Mouse (Mus musculus) T-cell, adult 2 months (primary cell): ENCODE results near the gene Ctsh.
"Not testable (repeated sequence)": the region's sequence is repeated elsewhere in the genome, so short reads cannot be mapped to it uniquely, and the experiment has no call there.

Experiments used
- DNase-seq: peaks from one replicate; pipeline ENCODE4 v3.0.0; 2022; ENCODE audit warnings: low spot score

Ctsh gene

DNA sequence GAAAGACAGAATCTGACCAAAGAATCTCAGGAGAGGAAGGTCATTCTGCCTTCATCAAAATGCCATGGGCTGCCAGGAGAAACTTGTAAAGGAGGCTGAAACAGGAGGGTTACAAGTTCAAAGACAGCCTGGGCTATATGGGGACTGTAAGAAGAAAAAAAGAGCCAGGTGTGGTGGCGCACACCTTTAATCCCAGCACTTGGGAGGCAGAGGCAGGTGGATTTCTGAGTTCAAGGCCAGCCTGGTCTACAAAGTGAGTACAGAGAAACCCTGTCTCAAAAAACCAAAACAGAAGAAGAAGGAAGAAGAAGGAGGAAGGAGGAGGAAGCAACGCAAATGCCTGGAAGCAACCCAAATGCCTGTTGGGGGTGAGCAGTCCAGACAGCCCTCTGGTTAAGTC is at the start of gene Ctsh:
Ctsh (plus strand) TSS at position 301 of the 400 bp plus-strand sequence.
- DNase-seq, result no peak

DNA sequence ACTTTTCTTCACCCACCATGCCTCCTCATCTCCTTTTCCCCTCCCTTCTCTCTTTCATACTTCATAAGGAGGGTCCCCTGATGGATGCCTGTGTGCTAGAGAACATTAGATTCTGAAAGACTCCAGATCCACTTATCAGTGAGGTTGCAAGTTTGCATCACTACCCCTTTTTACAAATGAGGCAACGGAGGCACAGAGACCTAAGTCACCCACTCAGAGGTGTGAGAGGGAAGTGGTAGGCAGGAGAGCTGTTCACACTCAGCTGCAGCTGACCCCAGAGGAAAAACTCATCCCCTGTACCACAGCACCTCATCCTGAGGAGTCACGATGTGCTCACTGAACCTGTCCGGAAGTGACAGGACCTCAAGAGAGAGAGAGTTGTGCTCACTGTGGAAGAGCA is 47.5 kb upstream of the Ctsh start:
- DNase-seq, result no peak

DNA sequence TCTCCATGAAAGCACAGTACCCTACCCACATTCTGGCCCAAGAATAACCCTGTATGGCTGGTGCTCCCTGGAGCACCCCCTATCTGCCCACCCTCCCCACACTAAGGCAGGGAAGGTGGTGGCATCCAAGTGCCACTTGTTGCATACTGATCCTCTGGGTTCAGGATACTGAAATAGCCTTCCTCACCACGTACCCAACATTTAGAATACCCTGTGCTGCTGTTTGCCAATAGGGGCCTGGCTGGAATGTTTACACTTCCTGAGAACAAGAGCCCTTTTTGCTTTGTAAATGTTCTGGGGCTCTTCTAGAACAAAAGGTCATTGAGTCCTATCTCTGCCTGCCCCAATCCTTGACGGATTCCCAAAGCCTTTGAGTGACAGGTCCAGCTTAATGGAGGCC is 46.9 kb upstream of the Ctsh start:
- DNase-seq, result no peak

DNA sequence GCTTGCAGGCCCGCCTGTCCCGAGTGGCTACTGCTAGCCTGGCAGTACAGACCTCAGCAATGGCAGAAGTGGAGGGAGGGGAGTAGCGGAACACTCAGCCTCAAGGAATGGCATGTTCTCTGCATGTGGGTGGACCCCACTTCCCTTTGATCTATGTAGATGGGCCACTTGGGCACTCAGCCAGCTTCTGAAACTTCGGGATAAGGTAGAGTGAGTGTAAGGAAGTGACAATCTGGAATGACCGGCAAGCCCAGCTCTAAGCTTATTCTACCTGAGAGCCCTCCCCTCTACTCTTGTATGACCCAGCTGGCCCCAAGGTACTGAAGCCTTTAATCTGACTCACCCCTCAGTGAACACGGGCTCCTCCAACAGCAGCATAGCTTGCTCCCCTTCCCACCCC is 45.8 kb upstream of the Ctsh start:
- DNase-seq, result no peak

DNA sequence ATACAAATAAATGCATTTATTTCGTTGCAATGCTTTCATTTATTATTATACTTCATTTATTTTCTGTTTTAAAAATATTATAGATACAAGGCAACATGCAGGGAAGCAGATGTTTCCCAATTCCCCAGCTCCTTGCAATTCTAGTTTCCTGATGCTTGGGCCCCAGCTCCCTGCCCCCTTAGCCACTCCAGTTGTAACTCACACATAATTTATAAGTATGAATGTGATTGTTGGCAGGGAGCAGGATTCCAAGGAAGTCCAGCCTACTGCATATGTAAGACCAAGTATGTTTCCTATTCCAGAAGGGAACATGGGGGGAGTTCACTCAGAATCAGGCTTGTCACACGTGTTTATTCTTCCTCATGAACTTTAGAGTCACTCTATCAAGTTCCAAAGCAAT is 42.1 kb upstream of the Ctsh start:
- no peak for DNase-seq

DNA sequence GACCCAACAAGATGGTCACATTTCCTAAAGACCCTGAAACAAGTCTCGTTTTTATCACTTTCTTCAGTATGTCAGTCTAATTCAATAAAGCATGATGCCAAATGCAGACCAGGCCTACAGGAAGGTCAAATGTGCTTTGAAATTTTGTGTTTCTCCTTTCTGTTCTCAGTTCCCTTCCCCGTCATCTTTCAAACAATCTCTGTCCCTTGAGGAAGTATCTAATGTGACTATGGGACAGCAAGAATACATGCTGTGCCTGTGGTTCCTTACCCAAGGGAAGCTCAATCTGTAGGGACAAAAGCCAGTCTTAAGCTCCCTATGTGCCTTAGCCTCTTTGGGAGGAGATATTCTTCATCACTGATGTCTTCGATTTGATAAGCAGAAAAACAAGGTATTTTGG is 39.3 kb upstream of the Ctsh start:
- no peak for DNase-seq

DNA sequence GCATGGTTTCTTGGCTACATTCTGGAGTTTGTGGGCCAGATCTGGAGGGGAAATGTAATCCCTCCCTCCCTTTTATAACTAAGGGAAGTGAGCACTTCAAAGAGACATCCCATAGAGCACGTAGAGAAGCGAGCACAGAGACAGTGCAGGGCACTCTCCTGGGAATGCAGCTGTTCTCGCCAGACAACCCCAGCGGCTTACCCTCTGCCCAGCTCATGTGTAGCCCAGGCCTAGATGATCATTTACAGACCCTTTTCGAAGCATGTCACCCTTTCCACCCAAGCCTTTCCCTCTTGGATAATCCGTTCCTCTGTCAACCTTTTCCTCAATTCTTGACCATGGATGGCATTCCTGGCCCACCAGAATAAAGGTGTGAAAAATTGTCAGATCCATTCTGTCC is 37.7 kb upstream of the Ctsh start:
- no peak for DNase-seq

DNA sequence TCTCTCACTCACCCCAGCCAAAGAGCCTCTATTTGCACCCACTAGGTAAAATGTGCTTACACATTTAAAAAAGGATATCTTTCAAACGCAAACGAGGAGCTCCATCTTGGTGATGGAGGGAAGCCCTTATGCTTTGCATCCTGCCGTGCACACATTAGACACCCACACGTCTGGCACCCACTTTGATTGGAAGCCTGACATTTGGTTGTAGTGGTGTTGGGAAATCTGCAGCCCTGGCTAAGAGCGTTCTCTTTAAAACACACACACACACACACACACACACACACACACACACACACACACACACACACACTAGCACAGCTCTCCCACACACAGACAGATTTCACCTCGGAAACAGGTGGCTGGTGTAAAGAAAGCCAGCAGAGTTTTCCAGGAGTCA is 33.1 kb upstream of the Ctsh start:
- no peak for DNase-seq

DNA sequence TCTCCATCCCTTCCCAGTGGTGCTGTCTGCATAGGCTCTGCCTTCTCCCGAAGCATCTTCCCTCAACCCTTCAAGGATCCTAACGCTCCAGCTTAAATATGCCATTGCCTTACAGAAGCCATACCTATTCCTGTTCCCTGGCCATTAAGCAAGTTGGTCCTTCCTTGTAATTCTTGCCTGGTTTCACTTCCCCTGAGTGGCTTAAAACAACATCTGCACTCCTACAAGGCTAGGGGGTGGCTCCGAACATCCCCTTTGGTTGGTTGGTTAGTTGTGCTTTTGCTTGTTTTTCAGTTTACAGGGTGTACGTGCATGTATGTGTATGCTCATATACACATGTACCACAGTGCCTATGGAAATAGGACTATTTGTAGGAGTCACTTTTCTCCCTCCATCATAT is 32.5 kb upstream of the Ctsh start:
- no peak for DNase-seq

DNA sequence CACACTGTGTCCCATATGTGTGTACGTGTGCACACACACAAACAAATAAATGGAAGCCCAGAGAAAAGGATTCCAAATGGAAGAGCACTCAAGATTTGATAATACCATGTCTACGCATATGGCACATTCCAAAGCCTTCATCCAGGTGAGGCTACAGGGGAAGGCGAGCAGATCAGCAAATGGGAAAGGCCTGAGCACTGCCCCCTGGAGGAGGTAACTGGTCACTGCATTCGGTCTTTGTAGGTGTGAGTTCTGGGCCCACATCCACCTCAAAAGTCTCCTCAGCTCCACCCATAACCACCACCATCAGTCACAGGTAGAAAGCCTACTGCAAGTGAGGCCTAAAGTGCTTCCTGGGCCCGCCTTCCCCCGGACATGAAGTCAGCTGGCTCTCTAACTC is 26.2 kb upstream of the Ctsh start:
- no peak for DNase-seq

DNA sequence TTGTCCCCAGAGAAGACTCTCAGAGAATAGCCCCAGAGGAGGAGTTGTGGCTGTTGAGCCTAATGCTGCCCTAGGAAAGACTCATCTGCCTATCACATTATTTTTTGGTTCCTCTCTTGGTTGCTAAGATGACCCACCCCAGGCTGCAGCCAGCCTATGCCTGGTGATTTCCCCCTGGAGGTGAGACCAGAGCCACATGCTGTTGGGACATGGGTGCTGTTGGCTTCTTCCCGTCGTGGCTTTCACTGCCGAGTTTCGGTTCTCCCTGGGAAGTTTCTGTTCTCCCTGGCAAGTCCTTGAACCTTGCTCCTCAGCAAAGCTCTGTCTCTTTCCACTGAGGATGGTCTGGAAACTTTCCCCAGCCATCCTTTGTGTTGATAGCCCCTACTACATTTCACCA is 20.0 kb upstream of the Ctsh start:
- DNase-seq, result no peak

DNA sequence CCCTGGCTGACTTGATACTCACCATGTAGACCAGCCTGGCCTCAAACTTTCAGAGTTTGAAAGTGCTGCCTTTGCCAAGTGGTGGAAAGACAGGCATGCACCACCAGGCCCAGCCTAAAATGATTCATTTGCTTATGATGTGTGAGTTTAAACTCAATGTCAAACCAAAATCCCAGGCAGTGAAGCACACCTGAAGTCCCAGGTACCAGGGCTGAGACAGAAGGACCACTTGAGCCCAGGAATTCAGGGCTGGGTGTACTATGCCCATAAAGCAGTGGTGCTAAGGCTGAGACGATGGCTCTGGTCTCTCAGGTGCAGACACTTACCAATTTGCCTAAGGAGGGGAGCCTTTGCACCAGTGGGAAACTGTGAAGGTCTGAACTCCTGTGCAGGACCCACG is 18.8 kb upstream of the Ctsh start:
- no peak for DNase-seq

DNA sequence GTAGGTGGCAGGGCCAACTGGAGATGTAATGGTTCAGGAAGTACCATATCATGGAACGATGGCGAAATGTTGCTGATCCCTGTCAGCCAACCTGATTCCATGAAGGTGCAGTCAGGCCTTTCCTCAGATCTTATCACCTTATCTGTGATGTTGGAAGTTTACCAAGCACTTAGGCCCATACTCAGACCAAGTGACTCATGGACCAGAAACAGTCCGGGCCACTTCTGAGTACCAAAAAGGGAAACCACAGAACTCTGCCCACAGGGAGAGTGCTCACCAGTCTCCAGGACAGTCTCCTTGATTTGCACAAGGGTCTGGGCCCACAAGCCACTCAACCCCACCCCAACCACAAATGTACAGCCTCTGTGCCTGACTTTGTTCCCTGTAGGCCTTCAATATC is 18.2 kb upstream of the Ctsh start:
- no peak for DNase-seq

DNA sequence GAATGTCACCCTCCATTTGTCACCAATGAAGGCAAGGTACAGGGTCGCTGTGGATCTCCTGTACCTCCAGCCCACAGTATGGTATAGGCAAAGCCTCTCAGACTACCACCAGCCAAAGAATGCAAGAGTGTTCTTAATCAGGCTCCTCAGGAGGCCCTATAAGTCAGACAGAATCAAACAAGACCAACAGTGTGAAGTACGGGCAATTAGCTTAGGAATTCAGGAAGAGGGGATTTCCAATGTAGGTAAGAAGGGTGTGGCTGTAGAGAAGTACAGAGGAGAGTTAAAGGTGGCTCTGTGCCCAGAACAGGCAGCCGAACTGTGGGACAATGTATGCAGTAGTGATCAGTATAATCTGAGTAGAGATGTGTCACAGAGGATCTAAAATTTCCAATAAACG is 17.6 kb upstream of the Ctsh start:
- no peak for DNase-seq

DNA sequence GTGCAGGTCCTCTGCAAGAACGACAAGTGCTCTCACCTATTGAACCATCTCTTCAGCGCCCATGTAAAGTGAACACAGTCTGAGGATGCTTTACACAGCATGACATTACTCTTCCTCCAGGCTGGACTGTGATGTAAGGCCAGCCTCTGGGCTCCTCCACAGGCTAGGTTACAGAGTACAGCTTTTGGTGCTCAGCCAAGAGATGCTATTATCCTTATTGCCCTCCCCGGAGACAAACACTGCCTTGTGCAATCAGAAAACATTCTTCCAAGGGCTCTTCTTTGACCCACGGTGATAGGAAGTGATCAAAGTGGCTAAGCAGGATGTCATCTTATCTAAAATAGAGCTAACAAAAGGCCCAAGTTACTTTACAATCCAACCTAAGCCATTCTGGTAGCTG is 15.4 kb upstream of the Ctsh start:
- DNase-seq, result no peak

DNA sequence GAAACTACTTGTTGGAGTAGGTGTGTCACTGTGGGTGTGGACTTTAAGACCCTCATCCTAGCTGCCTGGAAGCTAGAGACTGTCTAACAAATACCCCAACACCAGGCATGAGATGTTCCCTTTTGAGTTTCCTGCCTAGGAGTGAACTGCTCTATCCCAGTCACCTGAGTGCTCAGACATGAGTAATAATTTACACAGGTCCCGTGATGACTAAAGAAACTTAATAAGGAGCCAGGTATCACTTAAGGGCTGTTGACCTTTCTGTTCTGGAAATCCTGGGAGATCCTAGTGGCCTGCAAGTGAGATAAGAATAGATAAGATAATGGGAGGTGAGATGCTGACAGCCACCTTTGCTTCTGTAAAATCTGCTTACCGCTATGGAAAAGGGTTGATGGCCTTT is 13.0 kb upstream of the Ctsh start:
- no peak for DNase-seq

DNA sequence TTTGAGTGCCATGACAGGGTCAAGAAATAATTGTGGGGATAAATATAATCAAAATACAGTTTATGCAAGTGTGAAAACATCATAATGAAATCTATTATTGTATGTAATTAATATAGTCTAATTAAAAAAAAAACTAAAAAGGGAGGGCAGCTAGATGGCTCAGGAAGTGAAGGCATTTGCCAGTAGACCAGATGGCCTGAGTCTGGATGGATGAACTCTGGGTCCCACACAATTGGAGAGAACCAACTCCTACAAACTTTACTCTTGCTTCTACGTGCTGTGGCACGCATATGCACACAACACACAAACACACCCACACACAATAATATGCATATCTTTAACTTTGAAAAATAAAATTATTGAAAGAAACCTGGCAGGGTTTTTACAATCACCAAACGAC is 12.4 kb upstream of the Ctsh start:
- no peak for DNase-seq

DNA sequence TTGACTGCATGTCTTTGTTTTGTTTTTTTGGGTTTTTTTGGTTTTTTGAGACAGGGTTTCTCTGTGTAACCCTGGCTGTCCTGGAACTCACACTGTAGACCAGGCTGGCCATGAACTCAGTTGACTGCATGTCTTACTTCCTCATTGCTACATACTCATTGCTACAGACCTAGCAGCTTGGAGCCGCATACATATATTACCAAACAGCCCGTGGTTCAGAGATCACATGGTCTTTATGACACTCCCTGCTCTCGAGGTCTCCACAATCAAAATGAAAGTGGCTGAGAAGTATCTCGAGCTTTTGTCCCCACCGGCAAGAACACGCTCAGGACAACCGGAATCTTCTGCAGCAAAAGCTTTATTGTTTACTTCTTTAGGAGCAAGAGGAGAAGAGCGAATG is 11.0 kb upstream of the Ctsh start:
- DNase-seq, result not testable (repeated sequence)

DNA sequence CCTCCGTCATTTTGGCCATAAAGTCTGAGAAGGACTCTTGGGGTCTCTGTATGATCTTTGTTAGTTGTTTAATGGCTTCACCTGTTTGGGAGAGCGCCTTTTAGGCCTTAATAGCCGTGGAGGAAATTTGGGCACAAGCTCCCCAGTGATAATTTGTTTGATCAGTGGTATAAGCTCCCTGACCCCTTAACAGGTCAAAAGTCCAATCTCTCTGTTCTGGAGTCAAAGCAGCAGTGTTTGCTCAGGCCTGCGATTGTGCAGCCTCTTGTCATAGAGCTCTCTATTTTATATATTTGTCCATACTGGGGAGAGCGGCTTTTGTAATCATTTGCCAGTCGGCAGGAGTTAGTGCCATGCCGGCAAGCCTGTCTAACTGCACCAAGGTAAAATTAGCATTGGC is 8.8 kb upstream of the Ctsh start:
- DNase-seq, result no peak

DNA sequence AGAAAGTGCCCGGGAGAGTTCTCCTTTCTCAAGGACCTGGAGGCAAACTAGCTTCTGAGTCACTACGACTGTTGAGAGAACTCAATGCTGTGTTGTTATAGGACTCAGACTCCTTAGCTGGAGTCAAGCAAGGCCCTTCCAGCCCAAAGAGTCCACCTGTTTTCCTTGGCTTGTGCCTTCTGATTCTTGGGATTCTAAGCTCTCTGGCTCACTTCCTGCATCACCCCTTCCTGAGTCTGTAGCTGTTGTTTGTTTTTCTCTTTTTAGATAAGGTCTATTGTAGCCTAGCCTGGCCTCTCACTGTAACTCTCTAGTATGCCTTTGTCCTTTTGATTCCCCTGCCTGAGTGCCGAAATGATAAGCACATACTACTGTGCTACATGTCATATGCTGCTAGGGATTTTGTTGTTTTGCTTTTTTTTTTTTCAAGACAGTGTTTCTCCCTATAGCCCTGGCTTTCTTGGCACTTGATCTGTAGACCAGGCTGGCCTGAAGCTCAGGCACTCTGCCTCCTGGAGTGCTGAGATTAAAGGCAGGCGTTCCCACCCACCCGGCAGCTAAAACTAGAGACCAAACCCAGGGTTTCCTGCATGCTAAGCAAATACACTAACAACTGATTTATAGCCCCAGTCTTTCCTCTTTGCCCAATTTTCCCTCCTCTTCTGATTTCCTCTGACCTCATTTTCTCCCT is 5.9 kb upstream of the Ctsh start:
- DNase-seq, result no peak

DNA sequence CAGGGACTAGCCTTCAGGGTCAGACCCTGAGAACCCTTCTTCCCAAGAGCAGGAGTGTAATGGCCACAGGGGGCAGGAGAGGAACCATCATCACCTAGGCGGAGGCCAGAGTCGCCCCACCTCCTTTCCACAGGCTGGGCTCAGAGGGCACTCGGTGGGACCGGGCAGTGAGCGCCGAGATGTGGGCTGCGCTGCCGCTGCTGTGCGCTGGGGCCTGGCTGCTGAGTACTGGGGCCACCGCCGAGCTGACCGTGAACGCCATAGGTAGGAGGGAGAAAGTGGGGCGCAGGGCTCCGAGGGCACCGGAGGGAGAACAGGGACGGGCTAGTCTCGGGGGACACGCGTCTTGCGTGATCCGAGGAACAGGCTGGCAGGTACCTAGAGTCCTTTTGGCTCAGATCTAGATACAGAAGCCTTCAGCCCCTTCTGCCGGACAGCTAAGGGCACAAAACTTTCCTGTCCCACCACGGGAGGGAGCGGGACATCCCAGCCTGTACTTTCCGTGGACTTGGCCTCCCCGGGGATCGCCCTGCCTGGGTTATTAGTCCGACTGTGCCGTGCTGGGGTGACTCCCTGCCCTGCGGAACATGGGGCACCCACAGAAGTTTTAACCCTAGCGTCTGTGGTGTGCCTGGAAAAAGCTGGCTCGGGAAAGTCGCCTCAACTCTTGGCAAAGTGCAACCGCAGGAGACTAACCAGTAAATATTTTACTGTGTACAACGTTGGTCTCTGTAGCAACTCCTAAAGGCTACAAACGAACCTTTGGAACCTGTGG is 606 bp downstream of the Ctsh start:
- no peak for DNase-seq

DNA sequence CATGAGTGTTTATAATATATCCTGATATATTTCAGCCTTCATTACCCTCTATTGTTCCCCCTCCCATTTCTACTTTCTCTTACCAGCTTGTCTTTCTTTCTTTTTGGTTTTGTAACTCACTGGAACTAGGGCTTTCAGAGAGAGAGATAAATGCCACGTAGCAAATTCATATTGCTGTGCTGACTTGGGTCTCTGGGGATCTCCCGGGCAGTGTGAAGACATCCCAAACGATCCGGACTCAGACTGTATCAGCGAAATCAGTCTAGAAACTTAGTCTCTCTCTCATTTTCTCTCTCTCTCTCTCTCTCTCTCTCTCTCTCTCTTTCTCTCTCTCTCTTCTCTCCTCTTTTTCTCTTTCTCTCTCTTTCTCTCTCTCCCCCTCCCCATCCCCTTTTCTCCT is 1.5 kb downstream of the Ctsh start:
- no peak for DNase-seq

DNA sequence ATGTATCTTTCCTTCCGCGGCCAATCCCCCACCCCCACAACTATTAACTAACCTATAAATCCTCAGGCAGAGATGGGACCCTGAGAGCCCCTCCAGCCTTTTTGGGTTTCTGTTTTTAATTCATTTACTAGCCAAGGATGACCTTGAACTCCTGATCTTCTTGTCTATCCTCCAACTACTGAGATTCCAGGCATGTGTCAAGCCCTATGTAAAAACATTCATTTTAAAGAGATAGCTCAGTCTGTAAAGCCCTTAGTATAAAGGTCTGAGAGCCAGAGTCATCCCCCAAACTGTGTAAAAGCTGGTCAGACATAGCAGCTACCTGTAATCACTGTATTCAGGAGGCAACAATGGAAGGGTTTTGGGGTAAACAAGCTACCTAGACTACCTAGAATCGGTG is 2.0 kb downstream of the Ctsh start:
- no peak for DNase-seq

DNA sequence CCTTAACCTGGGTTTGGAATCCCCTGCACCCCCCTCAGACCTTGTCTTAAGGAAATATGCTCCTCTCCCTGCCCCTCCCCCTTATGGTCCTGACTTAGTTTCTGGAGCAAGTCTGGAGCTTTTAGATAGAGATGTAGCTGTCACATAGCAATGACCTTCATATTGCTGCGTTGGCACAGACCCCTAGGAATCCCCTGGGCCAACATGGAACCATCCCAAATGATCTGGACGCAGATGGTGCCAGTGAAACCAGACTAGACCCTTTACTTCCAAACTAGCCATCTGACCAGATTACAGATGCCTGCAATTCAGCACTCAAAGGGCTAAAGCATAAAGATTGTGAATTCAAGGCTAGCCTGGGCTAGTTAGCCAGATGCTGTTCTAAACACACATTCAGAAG is 2.8 kb downstream of the Ctsh start:
- DNase-seq, result no peak
